ENCODE assay signal across 10 mouse cellular contexts in genomic region chr10:59817528-59817927, GRCm38 (mm10).
DNase-seq lines count a peak whose midpoint lies in the region; ATAC-seq and TF ChIP-seq lines count a peak whose summit lies in the region.
"Had no signal": no experiment of that assay in that cellular context is flagged by ENCODE, and none has a peak within 500 bp of the region (broad histone marks: within the 10 kb centered on the region; RNA-seq: fewer than 3 reads in every experiment).

No protein-coding gene starts in this region.

- H3K9me3 ChIP-seq in embryonic facial prominence, embryonic 11.5 days (replicated peaks; ENCODE audit: control insufficient read depth, low read length), result no peaks in the 10 kb centered on the region
- no peaks in the 10 kb centered on the region for H3K9me3 ChIP-seq in embryonic facial prominence, embryonic 10.5 days
- H3K9me3 ChIP-seq in liver, embryonic 14.5 days (ENCODE audit: control insufficient read depth, low read length), result no peaks in the 10 kb centered on the region
- H3K9me3 ChIP-seq: heart, embryonic 12.5 days; limb, embryonic 15.5 days had no signal

- no peak overlapping the region for H3K9ac ChIP-seq in embryonic facial prominence, embryonic 11.5 days (replicated peaks; ENCODE audit: low read length)
- no peak overlapping the region for H3K9ac ChIP-seq in liver, embryonic 14.5 days (replicated peaks)
- H3K9ac ChIP-seq: heart, embryonic 12.5 days; limb, embryonic 15.5 days had no signal

- no peaks in the 10 kb centered on the region for H3K27me3 ChIP-seq in embryonic facial prominence, embryonic 11.5 days (ENCODE audit: control insufficient read depth, insufficient read depth, low read length)
- H3K27me3 ChIP-seq in embryonic facial prominence, embryonic 10.5 days (replicated peaks; ENCODE audit: low read depth, poor library complexity, severe bottlenecking), result no peaks in the 10 kb centered on the region
- no peaks in the 10 kb centered on the region for H3K27me3 ChIP-seq in liver, embryonic 14.5 days (ENCODE audit: control insufficient read depth, insufficient read depth, low read length)
- H3K27me3 ChIP-seq: heart, embryonic 12.5 days; limb, embryonic 15.5 days had no signal

- peak; percentile 35 for DNase-seq in embryonic facial prominence, embryonic 11.5 days (ENCODE audit: low spot score)
- no peak for DNase-seq in embryonic facial prominence, embryonic 10.5 days (ENCODE audit: low spot score)
- no peak for DNase-seq in liver, embryonic 14.5 days (ENCODE audit: low read depth in 3 of 3, low spot score in 3 of 3)
- DNase-seq in liver, result no peak
- DNase-seq in cerebellum, adult 8-10 months, result peak; percentile 37
- DNase-seq in retina, postnatal 1 day, result peak; percentile 35
- no peak for DNase-seq in left cerebral cortex, postnatal 4 days
- DNase-seq in heart, postnatal 36 days, result no peak

- no peaks in the 10 kb centered on the region for H3K4me1 ChIP-seq in embryonic facial prominence, embryonic 11.5 days (ENCODE audit: control insufficient read depth, insufficient read depth, low read length)
- H3K4me1 ChIP-seq in embryonic facial prominence, embryonic 10.5 days, result peaks cover 16% of the 10 kb centered on the region
- H3K4me1 ChIP-seq in liver, embryonic 14.5 days (replicated peaks; ENCODE audit: control insufficient read depth in 2 of 2, insufficient read depth in 2 of 2, low read length in 1 of 2), result peaks cover 7 to 13% of the 10 kb centered on the region in 2 experiments

- ATAC-seq in embryonic facial prominence, embryonic 11.5 days (replicated peaks; ENCODE audit: insufficient number of reproducible peaks, low FRiP score, low TSS enrichment, low read depth), result no peak
- ATAC-seq in liver, embryonic 14.5 days (ENCODE audit: insufficient read depth), result no peak

- H3K36me3 ChIP-seq in embryonic facial prominence, embryonic 11.5 days (replicated peaks; ENCODE audit: control insufficient read depth, insufficient read depth, low read depth, low read length), result no peaks in the 10 kb centered on the region
- no peaks in the 10 kb centered on the region for H3K36me3 ChIP-seq in embryonic facial prominence, embryonic 10.5 days (replicated peaks)
- H3K36me3 ChIP-seq in liver, embryonic 14.5 days (replicated peaks; ENCODE audit: control insufficient read depth, insufficient read depth, low read depth), result no peaks in the 10 kb centered on the region
- H3K36me3 ChIP-seq: heart, embryonic 12.5 days had no signal

- WGBS in embryonic facial prominence, embryonic 11.5 days, result 48% methylated on average over 2 of the region's 2 CpGs
- WGBS in embryonic facial prominence, embryonic 10.5 days, result 51% methylated on average over 2 of the region's 2 CpGs
- 32% methylated on average over 2 of the region's 2 CpGs for WGBS in liver, embryonic 14.5 days (ENCODE audit: insufficient replicate concordance)

- no peak overlapping the region for H3K27ac ChIP-seq in embryonic facial prominence, embryonic 11.5 days (replicated peaks; ENCODE audit: low read depth, low read length)
- H3K27ac ChIP-seq in embryonic facial prominence, embryonic 10.5 days (replicated peaks), result no peak overlapping the region
- H3K27ac ChIP-seq in liver, embryonic 14.5 days, result no peak overlapping the region
- H3K27ac ChIP-seq: limb, embryonic 15.5 days had no signal

- peak; percentile 76 for TF ChIP-seq CTCF in liver, embryonic 14.5 days (IDR thresholded peaks at IDR 0.05; ENCODE audit: low read depth)

- H3K4me3 ChIP-seq in embryonic facial prominence, embryonic 11.5 days (ENCODE audit: low read depth, low read length), result no peak overlapping the region
- no peak overlapping the region for H3K4me3 ChIP-seq in embryonic facial prominence, embryonic 10.5 days
- no peak overlapping the region for H3K4me3 ChIP-seq in liver, embryonic 14.5 days (ENCODE audit: insufficient read depth in 1 of 2, low read depth in 2 of 2, low read length in 2 of 2)
- H3K4me3 ChIP-seq: heart, embryonic 12.5 days; limb, embryonic 15.5 days had no signal

- TF ChIP-seq EP300 in liver, embryonic 14.5 days (IDR thresholded peaks at IDR 0.05; ENCODE audit: low read depth), result no peak

- intact Hi-C loops in left cerebral cortex, postnatal 4 days (cut with DNase I), result loop anchor here (5.0 to 10.0 kb wide), 2 partner anchors 203 to 325 kb away; partner anchors contain the start of genes Gm10322 and Mcu
- intact Hi-C loops in heart, postnatal 36 days (cut with DNase I), result loop anchor here (1.0 to 5.0 kb wide), 3 partner anchors 50 to 365 kb away; no protein-coding TSS in a partner anchor

- H3K4me2 ChIP-seq in embryonic facial prominence, embryonic 11.5 days (ENCODE audit: low read depth, low read length), result no peak overlapping the region
- no peak overlapping the region for H3K4me2 ChIP-seq in liver, embryonic 14.5 days (ENCODE audit: low read depth)
- H3K4me2 ChIP-seq: heart, embryonic 12.5 days; limb, embryonic 15.5 days had no signal

Comparison
In these comparisons a context has a peak if more than half of its experiments do, and no peak if none do; other contexts are left out.
1. DNase-seq: peak in embryonic facial prominence, embryonic 11.5 days (single experiment), cerebellum, adult 8-10 months (single experiment) and retina, postnatal 1 day (single experiment); none in embryonic facial prominence, embryonic 10.5 days (single experiment), liver, embryonic 14.5 days (0 of 3), liver (single experiment), left cerebral cortex, postnatal 4 days (single experiment) and heart, postnatal 36 days (0 of 2).